8 mouse cellular contexts compared by ENCODE assay signal in genomic region chr11:118355205-118355604, GRCm38 (mm10). TPM values are rescaled to one million over a fixed set of nuclear protein-coding genes. Genes with fewer than 3 reads are reported as not detected.
DNase-seq lines count a peak whose midpoint lies in the region; ATAC-seq lines count a peak whose summit lies in the region.

No protein-coding gene starts in this region.

- peaks cover 20% of the 10 kb centered on the region for H3K4me1 ChIP-seq in hindbrain, embryonic 12.5 days

- peak overlapping the region; percentile 89 for H3K27ac ChIP-seq in hindbrain, embryonic 12.5 days

- H3K36me3 ChIP-seq in hindbrain, embryonic 12.5 days, result no peaks in the 10 kb centered on the region

- peak overlapping the region; percentile 84 for H3K4me2 ChIP-seq in hindbrain, embryonic 12.5 days (replicated peaks)

- H3K4me3 ChIP-seq in hindbrain, embryonic 12.5 days, result peak overlapping the region; percentile 72

- peak overlapping the region; percentile 93 for H3K9ac ChIP-seq in hindbrain, embryonic 12.5 days

- ATAC-seq in hindbrain, embryonic 12.5 days (ENCODE audit: low FRiP score), result peak; percentile 93

- WGBS in hindbrain, embryonic 12.5 days, result under 1% methylated on average over 43 of the region's 43 CpGs

- no peaks in the 10 kb centered on the region for H3K27me3 ChIP-seq in hindbrain, embryonic 12.5 days

- peak; percentile 94 for DNase-seq in Muller cell, postnatal 12 days (ENCODE audit: inconsistent ontology term)
- peak; percentile 78 for DNase-seq in cerebellum, adult 9-10 months
- peak; percentile 71 to 79 for DNase-seq in frontal cortex, postnatal 14 days (ENCODE audit: low spot score in 2 of 2)
- DNase-seq in layer of hippocampus, postnatal 14 days (ENCODE audit: low spot score in 2 of 2), result peak; percentile 82 to 88
- peak; percentile 95 for DNase-seq in lung, postnatal 10 days
- DNase-seq in ovary, postnatal 36 days (ENCODE audit: low spot score), result peak; percentile 92
- DNase-seq in thymus, postnatal 14 days, result peak; percentile 91

- no peaks in the 10 kb centered on the region for H3K9me3 ChIP-seq in hindbrain, embryonic 12.5 days (replicated peaks)

RNA-seq across cellular contexts. Expression of gene Timp2, which starts 0.3 kb away (rescaled TPM):
- 66.2 and 68.3 TPM in 2 replicates for polyA plus RNA-seq in hindbrain, embryonic 12.5 days (2016; fragmentation: Nextera tagmentation; extraction: Ambion mirVana)
- total RNA-seq in layer of hippocampus, postnatal 14 days (2021), result 100 to 1,000 TPM; 266 to 270 TPM

RNA-seq across cellular contexts. Expression of gene Cep295nl, which starts 12.9 kb away (rescaled TPM):
- polyA plus RNA-seq in hindbrain, embryonic 12.5 days (2016; fragmentation: Nextera tagmentation; extraction: Ambion mirVana), result 0.43 and 0.48 TPM in 2 replicates
- 1 to 10 TPM; 1.0 to 1.6 TPM for total RNA-seq in layer of hippocampus, postnatal 14 days (2021)

RNA-seq across cellular contexts. Expression of gene Lgals3bp, which starts 46.7 kb away (rescaled TPM):
- polyA plus RNA-seq in hindbrain, embryonic 12.5 days (2016; fragmentation: Nextera tagmentation; extraction: Ambion mirVana), result 2.3 and 3.3 TPM in 2 replicates
- total RNA-seq in layer of hippocampus, postnatal 14 days (2021), result 10 to 100 TPM; 11.1 to 14.4 TPM

Comparison
In these comparisons a context has a peak if more than half of its experiments do, and no peak if none do; other contexts are left out.
1. Peak in every context shown above with its lines: DNase-seq, ATAC-seq, H3K4me3 ChIP-seq and H3K27ac ChIP-seq.